Mouse (Mus musculus): Measurements from ENCODE around the gene Xlr3b.

DNA sequence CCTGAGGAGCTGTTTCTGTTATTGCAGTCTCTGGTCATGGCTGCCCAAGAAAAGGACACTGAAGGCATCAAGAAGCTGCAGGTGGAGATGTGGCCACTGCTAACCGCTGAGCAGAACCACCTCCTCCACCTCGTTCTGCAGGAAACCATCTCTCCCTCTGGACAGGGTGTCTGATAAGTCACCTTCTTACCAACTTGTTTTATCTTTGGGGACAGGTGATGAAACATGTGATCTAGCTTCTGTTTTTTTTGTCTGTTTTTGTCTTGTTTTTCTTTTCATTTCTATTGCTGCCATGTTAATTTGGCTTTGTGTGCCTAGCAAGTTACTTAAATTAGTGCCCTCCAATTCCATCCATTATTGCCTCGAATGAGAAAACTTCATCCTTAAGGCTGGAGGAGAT is 37.3 kb downstream of the Xlr3b start:
- TF ChIP-seq POLR2A (IDR thresholded peaks at IDR 0.05; ENCODE audit: borderline replicate concordance, extremely low read depth, insufficient read depth, insufficient read length, poor library complexity, severe bottlenecking) (no peak), CTCF (IDR thresholded peaks at IDR 0.05; ENCODE audit: borderline replicate concordance, extremely low read depth, insufficient read depth, insufficient read length) (no peak)
